Mouse (Mus musculus) left cerebral cortex, postnatal 14 days (tissue): Measurements from ENCODE around the gene Commd6. TPM values are rescaled to one million over a fixed set of nuclear protein-coding genes. Genes with fewer than 3 reads are reported as not detected.

Source experiments
- total RNA-seq, 2 experiments: library from RNA; stranded (reverse); gene quantifications; 2 replicates each; pipeline ENCODE4 v1.2.3; 2021

Gene Commd6
- total RNA-seq, 2 experiments from 2014 or later, result 57.2 to 57.5 TPM

Other genes with a start within 250 kb of the Commd6 start
- gene Tbc1d4, start 31.5 kb downstream of the Commd6 start, total RNA-seq, result 10 to 100 TPM in 1 of 2 experiments, 1 to 10 TPM in 1; 6.8 to 10.1 TPM
- gene Uchl3, start 13.3 kb upstream of the Commd6 start, total RNA-seq, result 10 to 100 TPM; 55.3 to 57.6 TPM
- not detected for gene Gm9922, start 89.1 kb upstream of the Commd6 start, total RNA-seq
- gene Lmo7, start 89.3 kb upstream of the Commd6 start, total RNA-seq, result 10 to 100 TPM; 84.0 to 89.7 TPM